Mouse (Mus musculus): ENCODE results near the gene Ptk7. TPM values are rescaled to one million over a fixed set of nuclear protein-coding genes. Genes with fewer than 3 reads are reported as not detected.

The Ptk7 gene
- polyA plus RNA-seq, 1 experiment from 2014 or later: 99.3 TPM

- peak; percentile 71 for DNase-seq
- Histone ChIP-seq H3K9ac (no peak overlapping the region), H3K4me3 (ENCODE audit: low read depth, low read length) (no peak overlapping the region), H3K36me3 (ENCODE audit: insufficient read depth) (0 out of 2 replicates have a peak, but pooled peaks cover 7% of the 10 kb centered on the region), H3K27ac (ENCODE audit: low read depth) (peak overlapping the region; percentile 66; the same call in 1 of the 2 replicates), H3K27me3 (ENCODE audit: insufficient read depth, low read length) (no peaks in the 10 kb centered on the region), H3K4me1 (ENCODE audit: insufficient read depth) (peaks cover 33% of the 10 kb centered on the region), H3K4me2 (peak overlapping the region; percentile 38), H3K9me3 (ENCODE audit: low read depth, low read length) (no peaks in the 10 kb centered on the region)
- TF ChIP-seq CTCF (IDR thresholded peaks at IDR 0.05; ENCODE audit: low read depth): no peak
- WGBS: 50% methylated on average over 15 of the region's 15 CpGs
- ATAC-seq (ENCODE audit: insufficient read depth): peak; percentile 67; the same call in 1 of the 2 replicates
Observed at GRCm38 (mm10) chr17:46609721-46610514, 19.4 kb downstream of the Ptk7 start.

GRCm38 (mm10) chr17:46605987-46606386 is 23.3 kb downstream of the Ptk7 start:
- Histone ChIP-seq H3K9me3 (ENCODE audit: low read depth, low read length) (no peaks in the 10 kb centered on the region), H3K36me3 (ENCODE audit: insufficient read depth) (0 out of 2 replicates have a peak, but pooled peaks cover 2% of the 10 kb centered on the region), H3K4me1 (ENCODE audit: insufficient read depth) (peaks cover 8% of the 10 kb centered on the region; the same call in 1 of the 2 replicates), H3K27ac (ENCODE audit: low read depth) (no peak overlapping the region; the same call in 1 of the 2 replicates), H3K9ac (no peak overlapping the region), H3K4me2 (no peak overlapping the region), H3K4me3 (ENCODE audit: low read depth, low read length) (no peak overlapping the region), H3K27me3 (ENCODE audit: insufficient read depth, low read length) (no peaks in the 10 kb centered on the region)
- peak; percentile 59; the same call in 1 of the 2 replicates for ATAC-seq (ENCODE audit: insufficient read depth)
- 63% methylated on average over 12 of the region's 12 CpGs for WGBS
- peak; percentile 61 for DNase-seq
- no peak for TF ChIP-seq CTCF (IDR thresholded peaks at IDR 0.05; ENCODE audit: low read depth)

GRCm38 (mm10) chr17:46605126-46605525 is 24.2 kb downstream of the Ptk7 start:
- H3K36me3 ChIP-seq (ENCODE audit: insufficient read depth): no peaks in the 10 kb centered on the region
- peak overlapping the region; percentile 32; the same call in 1 of the 2 replicates for H3K27ac ChIP-seq (ENCODE audit: low read depth)
- H3K9ac ChIP-seq: no peak overlapping the region
- H3K9me3 ChIP-seq (ENCODE audit: low read depth, low read length): no peaks in the 10 kb centered on the region
- no peak overlapping the region for H3K4me2 ChIP-seq
- TF ChIP-seq CTCF (IDR thresholded peaks at IDR 0.05; ENCODE audit: low read depth): no peak
- no peak for ATAC-seq (ENCODE audit: insufficient read depth)
- WGBS: 68% methylated on average over 5 of the region's 5 CpGs
- H3K4me1 ChIP-seq (ENCODE audit: insufficient read depth): peaks cover 8% of the 10 kb centered on the region; the same call in 1 of the 2 replicates
- H3K27me3 ChIP-seq (ENCODE audit: insufficient read depth, low read length): no peaks in the 10 kb centered on the region
- H3K4me3 ChIP-seq (ENCODE audit: low read depth, low read length): no peak overlapping the region
- no peak for DNase-seq

- H3K27me3 ChIP-seq (ENCODE audit: insufficient read depth, low read length): no peaks in the 10 kb centered on the region
- ATAC-seq (ENCODE audit: insufficient read depth) (no peak), DNase-seq (no peak)
- H3K9me3 ChIP-seq (ENCODE audit: low read depth, low read length): no peaks in the 10 kb centered on the region
- 96% methylated on average over 4 of the region's 4 CpGs for WGBS
- no peak overlapping the region for H3K27ac ChIP-seq (ENCODE audit: low read depth)
- H3K4me1 ChIP-seq (ENCODE audit: insufficient read depth): peaks cover 8% of the 10 kb centered on the region; the same call in 1 of the 2 replicates
- H3K4me3 ChIP-seq (ENCODE audit: low read depth, low read length): no peak overlapping the region
- H3K9ac ChIP-seq: no peak overlapping the region
- TF ChIP-seq CTCF (IDR thresholded peaks at IDR 0.05; ENCODE audit: low read depth): peak; percentile 20; the same call in 1 of the 2 replicates
- no peaks in the 10 kb centered on the region for H3K36me3 ChIP-seq (ENCODE audit: insufficient read depth)
- no peak overlapping the region for H3K4me2 ChIP-seq
Observed at GRCm38 (mm10) chr17:46603229-46603628, 26.1 kb downstream of the Ptk7 start.

- TF ChIP-seq CTCF (IDR thresholded peaks at IDR 0.05; ENCODE audit: low read depth): no peak
- peaks cover 8% of the 10 kb centered on the region; the same call in 1 of the 2 replicates for H3K4me1 ChIP-seq (ENCODE audit: insufficient read depth)
- H3K27me3 ChIP-seq (ENCODE audit: insufficient read depth, low read length): no peaks in the 10 kb centered on the region
- peak overlapping the region; percentile 21; the same call in 1 of the 2 replicates for H3K27ac ChIP-seq (ENCODE audit: low read depth)
- no peak overlapping the region for H3K4me3 ChIP-seq (ENCODE audit: low read depth, low read length)
- H3K9ac ChIP-seq: no peak overlapping the region
- H3K4me2 ChIP-seq: no peak overlapping the region
- DNase-seq (peak; percentile 77), ATAC-seq (ENCODE audit: insufficient read depth) (peak; percentile 40; the same call in 1 of the 2 replicates)
- no peaks in the 10 kb centered on the region for H3K9me3 ChIP-seq (ENCODE audit: low read depth, low read length)
- 40% methylated on average over 9 of the region's 9 CpGs for WGBS
- peaks cover 10% of the 10 kb centered on the region for H3K36me3 ChIP-seq (ENCODE audit: insufficient read depth)
Observed at GRCm38 (mm10) chr17:46602212-46602611, 27.1 kb downstream of the Ptk7 start.

- H3K9me3 ChIP-seq (ENCODE audit: low read depth, low read length): no peaks in the 10 kb centered on the region
- no peak overlapping the region for H3K9ac ChIP-seq
- no peaks in the 10 kb centered on the region for H3K27me3 ChIP-seq (ENCODE audit: insufficient read depth, low read length)
- DNase-seq: no peak
- H3K4me1 ChIP-seq (ENCODE audit: insufficient read depth): peaks cover 6% of the 10 kb centered on the region; the same call in 1 of the 2 replicates
- H3K27ac ChIP-seq (ENCODE audit: low read depth): no peak overlapping the region
- H3K4me3 ChIP-seq (ENCODE audit: low read depth, low read length): no peak overlapping the region
- TF ChIP-seq CTCF (IDR thresholded peaks at IDR 0.05; ENCODE audit: low read depth): peak; percentile 33; the same call in 1 of the 2 replicates
- WGBS: 70% methylated on average over 2 of the region's 2 CpGs
- ATAC-seq (ENCODE audit: insufficient read depth): no peak
- H3K36me3 ChIP-seq (ENCODE audit: insufficient read depth): peaks cover 15% of the 10 kb centered on the region
- H3K4me2 ChIP-seq: no peak overlapping the region
Observed at GRCm38 (mm10) chr17:46600569-46600968, 28.7 kb downstream of the Ptk7 start.

- H3K27me3 ChIP-seq (ENCODE audit: insufficient read depth, low read length): no peaks in the 10 kb centered on the region
- ATAC-seq (ENCODE audit: insufficient read depth) (no peak), DNase-seq (no peak)
- WGBS: 85% methylated on average over 4 of the region's 4 CpGs
- H3K4me2 ChIP-seq: no peak overlapping the region
- H3K9ac ChIP-seq: no peak overlapping the region
- H3K36me3 ChIP-seq (ENCODE audit: insufficient read depth): peaks cover 15% of the 10 kb centered on the region
- no peaks in the 10 kb centered on the region for H3K4me1 ChIP-seq (ENCODE audit: insufficient read depth)
- no peak for TF ChIP-seq CTCF (IDR thresholded peaks at IDR 0.05; ENCODE audit: low read depth)
- no peaks in the 10 kb centered on the region for H3K9me3 ChIP-seq (ENCODE audit: low read depth, low read length)
- no peak overlapping the region for H3K4me3 ChIP-seq (ENCODE audit: low read depth, low read length)
- no peak overlapping the region for H3K27ac ChIP-seq (ENCODE audit: low read depth)
Observed at GRCm38 (mm10) chr17:46598963-46599362, 30.3 kb downstream of the Ptk7 start.

Data from lung, embryonic 14.5 days (tissue).